Mouse (Mus musculus) left cerebral cortex, postnatal 25 days (tissue): ENCODE data around the gene Tmtc1. TPM values are rescaled to one million over a fixed set of nuclear protein-coding genes. Genes with fewer than 3 reads are reported as not detected.

ENCODE experiments used
- DNase-seq, 2 experiments: peaks; one replicate each; pipeline ENCODE4 v3.0.0; 2022; ENCODE audit warnings: low spot score in 2 of 2, mixed read lengths in 1 of 2
- intact Hi-C: fragments of 180-260 bp; cut with DNase I; formaldehyde crosslinking; loops from one replicate; pipeline ENCODE4 v1.15.1; 2025
- total RNA-seq, 2 experiments: library from RNA; stranded (reverse); gene quantifications; 2 replicates each; pipeline ENCODE4 v1.2.3; 2021

Gene Tmtc1
- total RNA-seq, 2 experiments from 2014 or later: 47.9 to 56.8 TPM

- no peak for DNase-seq
- intact Hi-C loops: loop anchor here (2.0 to 5.0 kb wide), 3 partner anchors 541 to 686 kb away; partner anchors contain the start of genes Caprin2 and Ipo8
Observed at GRCm38 (mm10) chr6:148211391-148211876, 232.8 kb downstream of the Tmtc1 start.

- no peak for DNase-seq
- intact Hi-C loops: no loop called here
Observed at GRCm38 (mm10) chr6:148207522-148207921, 236.7 kb downstream of the Tmtc1 start.

- DNase-seq: no peak
- intact Hi-C loops: no loop called here
Observed at GRCm38 (mm10) chr6:148205134-148205533, 239.1 kb downstream of the Tmtc1 start.

GRCm38 (mm10) chr6:148199729-148200128 lies 244.5 kb downstream of the Tmtc1 start:
- no peak for DNase-seq
- intact Hi-C loops: no loop called here

- no peak for DNase-seq
- intact Hi-C loops: no loop called here
Observed at GRCm38 (mm10) chr6:148199177-148199576, 245.0 kb downstream of the Tmtc1 start.

GRCm38 (mm10) chr6:148193972-148194701 lies 250.1 kb downstream of the Tmtc1 start:
- no peak for DNase-seq
- intact Hi-C loops: no loop called here

- intact Hi-C loops: no loop called here
- no peak for DNase-seq
Observed at GRCm38 (mm10) chr6:148185694-148186093, 258.5 kb downstream of the Tmtc1 start.

Other genes starting within 250 kb of the Tmtc1 start
- gene Ergic2, start 232.0 kb downstream of the Tmtc1 start, total RNA-seq: 10 to 100 TPM; 63.4 to 63.6 TPM